Mouse (Mus musculus): ENCODE measurements around the gene Txnrd1.

DNA sequence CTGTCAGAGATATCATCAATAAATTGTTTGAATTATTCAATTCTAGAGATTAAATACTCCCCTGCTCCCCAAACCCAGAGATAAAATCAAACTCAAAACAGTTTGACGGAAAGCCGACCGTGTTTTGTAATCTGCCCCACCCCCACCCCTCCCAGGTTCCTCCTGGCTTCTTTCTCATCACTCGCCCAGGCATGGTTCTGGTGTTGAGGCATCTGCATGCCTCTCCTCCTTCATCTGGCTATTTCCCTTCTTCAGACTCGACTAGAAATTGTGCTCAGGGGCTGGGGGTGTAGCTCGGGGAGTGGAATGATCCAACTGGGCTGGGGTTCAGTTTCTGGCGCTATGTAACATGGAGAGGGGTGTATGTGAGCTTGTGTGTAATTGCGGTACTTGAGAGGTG is 38.0 kb upstream of the Txnrd1 start:
- TF ChIP-seq CTCF (IDR thresholded peaks at IDR 0.05; ENCODE audit: low read depth) (no peak), EP300 (IDR thresholded peaks at IDR 0.05; ENCODE audit: low read depth) (no peak)

All from liver, embryonic 14.5 days (tissue).